Comparison of ENCODE assay signal across 8 mouse cellular contexts in genomic region chr11:106722831-106723361, GRCm38 (mm10). TPM values are rescaled to one million over a fixed set of nuclear protein-coding genes. Genes with fewer than 3 reads are reported as not detected.
DNase-seq lines count a peak whose midpoint lies in the region; ATAC-seq lines count a peak whose summit lies in the region.

No protein-coding gene starts in this region.

- H3K27ac ChIP-seq in forebrain, embryonic 13.5 days: no peak overlapping the region

- H3K9me3 ChIP-seq in forebrain, embryonic 13.5 days (replicated peaks): no peaks in the 10 kb centered on the region

- intact Hi-C loops in heart, postnatal 14 days (cut with DNase I): no loop called here

- 0 out of 2 replicates have a peak, but pooled peaks cover under 1% of the 10 kb centered on the region for H3K4me1 ChIP-seq in forebrain, embryonic 13.5 days

- no peak overlapping the region for H3K4me3 ChIP-seq in forebrain, embryonic 13.5 days

- H3K4me2 ChIP-seq in forebrain, embryonic 13.5 days: no peak overlapping the region

- no peaks in the 10 kb centered on the region for H3K27me3 ChIP-seq in forebrain, embryonic 13.5 days

- peak; percentile 39 to 40 for DNase-seq in adrenal gland, adult 18-20 months (ENCODE audit: low spot score in 2 of 2)
- no peak for DNase-seq in adrenal gland, postnatal 4 days (ENCODE audit: low spot score in 2 of 2)
- peak; percentile 70 for DNase-seq in adrenal gland, adult 2 months
- peak; percentile 40 to 46 for DNase-seq in heart, postnatal 14 days
- peak; percentile 40 to 56 for DNase-seq in lung, postnatal 4 days
- DNase-seq in frontal cortex, postnatal 10 days (ENCODE audit: low spot score in 2 of 2): no peak
- no peak for DNase-seq in right cerebral cortex, postnatal 36 days (ENCODE audit: low spot score in 2 of 2)

- no peak for ATAC-seq in forebrain, embryonic 13.5 days

- 30% methylated on average over 7 of the region's 7 CpGs for WGBS in forebrain, embryonic 13.5 days

- no peak overlapping the region for H3K9ac ChIP-seq in forebrain, embryonic 13.5 days

- H3K36me3 ChIP-seq in forebrain, embryonic 13.5 days (ENCODE audit: poor library complexity, severe bottlenecking): no peaks in the 10 kb centered on the region

RNA-seq across cellular contexts. Expression of gene Pecam1, which starts 27.5 kb away (rescaled TPM):
- 10 to 100 TPM; 57.1 to 63.6 TPM for total RNA-seq in adrenal gland, adult 18-20 months (2021)
- 100 to 1,000 TPM; 110 to 113 TPM for total RNA-seq in adrenal gland, postnatal 4 days (2021)
- total RNA-seq in adrenal gland, adult 2 months (2021): 10 to 100 TPM; 64.0 to 94.8 TPM
- 15.5 and 17.5 TPM in 2 replicates for polyA plus RNA-seq in adrenal gland, adult 2 months (2012; rRNA removed)
- 100 to 1,000 TPM; 173 to 180 TPM for total RNA-seq in heart, postnatal 14 days (2021)
- 12.4 and 13.7 TPM in 2 replicates for polyA plus RNA-seq in forebrain, embryonic 13.5 days (2015; fragmentation: Nextera tagmentation; extraction: Ambion mirVana)

RNA-seq across cellular contexts. Expression of gene Milr1, which starts 28.1 kb away (rescaled TPM):
- 1 to 10 TPM in 1 of 2 experiments, under 1 TPM in 1; 0.83 to 1.2 TPM for total RNA-seq in adrenal gland, adult 18-20 months (2021)
- 1 to 10 TPM in 1 of 2 experiments, under 1 TPM in 1; 0.98 to 1.7 TPM for total RNA-seq in adrenal gland, postnatal 4 days (2021)
- total RNA-seq in adrenal gland, adult 2 months (2021): 1 to 10 TPM in 1 of 2 experiments, under 1 TPM in 1; 0.81 to 2.6 TPM
- polyA plus RNA-seq in adrenal gland, adult 2 months (2012; rRNA removed): not detected in 2 replicates
- 1 to 10 TPM; 1.3 to 1.4 TPM for total RNA-seq in heart, postnatal 14 days (2021)
- polyA plus RNA-seq in forebrain, embryonic 13.5 days (2015; fragmentation: Nextera tagmentation; extraction: Ambion mirVana): 0.54 and 1.0 TPM in 2 replicates

RNA-seq across cellular contexts. Expression of gene Polg2, which starts 56.4 kb away (rescaled TPM):
- 1 to 10 TPM; 4.3 to 6.1 TPM for total RNA-seq in adrenal gland, adult 18-20 months (2021)
- 10 to 100 TPM; 12.8 to 13.1 TPM for total RNA-seq in adrenal gland, postnatal 4 days (2021)
- 1 to 10 TPM; 3.3 to 6.2 TPM for total RNA-seq in adrenal gland, adult 2 months (2021)
- polyA plus RNA-seq in adrenal gland, adult 2 months (2012; rRNA removed): 6.0 and 8.1 TPM in 2 replicates
- total RNA-seq in heart, postnatal 14 days (2021): 1 to 10 TPM; 3.8 to 4.1 TPM
- polyA plus RNA-seq in forebrain, embryonic 13.5 days (2015; fragmentation: Nextera tagmentation; extraction: Ambion mirVana): 9.6 and 10.0 TPM in 2 replicates

Comparison
In these comparisons a context has a peak if more than half of its experiments do, and no peak if none do; other contexts are left out.
1. DNase-seq: peak in adrenal gland, adult 18-20 months (2 of 2), adrenal gland, adult 2 months (single experiment), heart, postnatal 14 days (2 of 2) and lung, postnatal 4 days (2 of 2); none in adrenal gland, postnatal 4 days (0 of 2), frontal cortex, postnatal 10 days (0 of 2) and right cerebral cortex, postnatal 36 days (0 of 2).